Mouse (Mus musculus) lung, adult 2 months (tissue): ENCODE data around the gene Defa32. TPM values are rescaled to one million over a fixed set of nuclear protein-coding genes. Genes with fewer than 3 reads are reported as not detected.
"Not testable (repeated sequence)": the region's sequence is repeated elsewhere in the genome, so short reads cannot be mapped to it uniquely, and the experiment has no call there.

Experiments
- DNase-seq: peaks from one replicate; pipeline ENCODE4 v3.0.0; 2022
- H3K4me1 ChIP-seq: fragments of 200-500 bp; 2 replicates; pipeline ENCODE4 v1.6.1; 2011; ENCODE audit warnings: low read length; ENCODE audit not compliant: control insufficient read depth, insufficient read depth
- H3K4me3 ChIP-seq: fragments of 200-500 bp; replicated peaks from 2 replicates; pipeline ENCODE3; 2011; ENCODE audit warnings: low read depth, mild to moderate bottlenecking, control low read depth, low read length; ENCODE audit errors: extremely low read depth
- WGBS: fragments of 180-500 bp; shearing (Covaris S2); methylation state at CpG from one replicate; pipeline ENCODE4 v1.1.7; 2018; 5-methylcytosine and 5-hydroxymethylcytosine counted together
- polyA plus RNA-seq: library from polyadenylated mRNA; depleted of rRNA; stranded (reverse); fragments of >200 nt; gene quantifications from 2 replicates; pipeline ENCODE4 v1.2.3, GENCODE M21; 2012; rRNA removed

Gene Defa32
- polyA plus RNA-seq: not detected in 2 replicates

DNA sequence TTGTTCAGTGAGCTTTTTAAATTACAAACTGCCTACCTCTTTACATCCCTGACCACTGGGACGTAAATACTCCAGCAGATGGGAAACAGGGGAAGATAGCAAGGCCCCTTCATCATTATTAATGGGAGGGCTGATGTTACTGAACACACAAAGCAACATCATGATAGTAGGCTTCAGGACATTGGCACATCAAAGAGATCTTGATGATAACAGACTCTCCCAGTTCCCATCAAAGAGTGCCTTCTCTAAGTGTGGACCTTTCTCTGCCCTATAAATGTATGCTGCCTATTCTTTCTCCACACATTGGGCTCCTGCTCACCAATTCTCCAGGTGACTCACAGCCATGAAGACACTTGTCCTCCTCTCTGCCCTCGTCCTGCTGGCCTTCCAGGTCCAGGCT, at the start of gene Defa32:
TSS of gene Defa32 (plus strand) at position 301 of the 400 bp plus-strand sequence.
- H3K4me1 ChIP-seq, H3K4me3 ChIP-seq, DNase-seq: not testable (repeated sequence)
- WGBS: no CpG with 5 or more reads among the region's 2 CpGs

DNA sequence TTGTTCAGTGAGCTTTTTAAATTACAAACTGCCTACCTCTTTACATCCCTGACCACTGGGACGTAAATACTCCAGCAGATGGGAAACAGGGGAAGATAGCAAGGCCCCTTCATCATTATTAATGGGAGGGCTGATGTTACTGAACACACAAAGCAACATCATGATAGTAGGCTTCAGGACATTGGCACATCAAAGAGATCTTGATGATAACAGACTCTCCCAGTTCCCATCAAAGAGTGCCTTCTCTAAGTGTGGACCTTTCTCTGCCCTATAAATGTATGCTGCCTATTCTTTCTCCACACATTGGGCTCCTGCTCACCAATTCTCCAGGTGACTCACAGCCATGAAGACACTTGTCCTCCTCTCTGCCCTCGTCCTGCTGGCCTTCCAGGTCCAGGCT, 19.9 kb upstream of the Defa32 start, which contains the start of gene Defa20:
TSS of gene Defa20 (plus strand) at position 301 of the 400 bp plus-strand sequence.
- H3K4me1 ChIP-seq, H3K4me3 ChIP-seq, DNase-seq: not testable (repeated sequence)
- WGBS: no CpG with 5 or more reads among the region's 2 CpGs

GRCm38 (mm10) chr8:21565086-21565485, 36.3 kb downstream of the Defa32 start, which contains the start of gene Defa37:
TSS of gene Defa37 (plus strand) at chr8:21565386.
- H3K4me1 ChIP-seq, DNase-seq, H3K4me3 ChIP-seq: not testable (repeated sequence)
- no CpG with 5 or more reads among the region's 1 CpGs for WGBS

Other genes starting within 250 kb of the Defa32 start
- not detected in 2 replicates for gene Defa27, start 213.5 kb upstream of the Defa32 start, polyA plus RNA-seq
- gene Defa29, start 202.0 kb upstream of the Defa32 start, polyA plus RNA-seq: not detected in 2 replicates
- 0.58 TPM in 1 of 2 replicates, not detected in the other for gene Defa2, start 150.5 kb upstream of the Defa32 start, polyA plus RNA-seq
- gene Defa33, start 137.2 kb upstream of the Defa32 start, polyA plus RNA-seq: not detected in 2 replicates
- not detected in 2 replicates for gene Defa36, start 101.6 kb upstream of the Defa32 start, polyA plus RNA-seq
- gene Gm7849, start 72.5 kb upstream of the Defa32 start, polyA plus RNA-seq: not detected in 2 replicates
- not detected in 2 replicates for gene Defa20, start 19.8 kb upstream of the Defa32 start, polyA plus RNA-seq
- not detected in 2 replicates for gene Defa37, start 36.4 kb downstream of the Defa32 start, polyA plus RNA-seq
- not detected in 2 replicates for gene Defa28, start 54.0 kb downstream of the Defa32 start, polyA plus RNA-seq
- not detected in 2 replicates for gene Gm7861, start 65.5 kb downstream of the Defa32 start, polyA plus RNA-seq
- gene Defa26, start 89.2 kb downstream of the Defa32 start, polyA plus RNA-seq: not detected in 2 replicates
- gene Defa17, start 126.7 kb downstream of the Defa32 start, polyA plus RNA-seq: not detected in 2 replicates
- not detected in 2 replicates for gene Defa34, start 136.8 kb downstream of the Defa32 start, polyA plus RNA-seq
- not detected in 2 replicates for gene AY761184, start 174.6 kb downstream of the Defa32 start, polyA plus RNA-seq
- gene Defa24, start 205.5 kb downstream of the Defa32 start, polyA plus RNA-seq: 0.45 TPM in 1 of 2 replicates, not detected in the other